Mouse (Mus musculus): ENCODE measurements around the gene Pdzd2. TPM values are rescaled to one million over a fixed set of nuclear protein-coding genes. Genes with fewer than 3 reads are reported as not detected.

Pdzd2 gene
- polyA plus RNA-seq, 1 experiment from 2014 or later = 1.0 TPM

DNA sequence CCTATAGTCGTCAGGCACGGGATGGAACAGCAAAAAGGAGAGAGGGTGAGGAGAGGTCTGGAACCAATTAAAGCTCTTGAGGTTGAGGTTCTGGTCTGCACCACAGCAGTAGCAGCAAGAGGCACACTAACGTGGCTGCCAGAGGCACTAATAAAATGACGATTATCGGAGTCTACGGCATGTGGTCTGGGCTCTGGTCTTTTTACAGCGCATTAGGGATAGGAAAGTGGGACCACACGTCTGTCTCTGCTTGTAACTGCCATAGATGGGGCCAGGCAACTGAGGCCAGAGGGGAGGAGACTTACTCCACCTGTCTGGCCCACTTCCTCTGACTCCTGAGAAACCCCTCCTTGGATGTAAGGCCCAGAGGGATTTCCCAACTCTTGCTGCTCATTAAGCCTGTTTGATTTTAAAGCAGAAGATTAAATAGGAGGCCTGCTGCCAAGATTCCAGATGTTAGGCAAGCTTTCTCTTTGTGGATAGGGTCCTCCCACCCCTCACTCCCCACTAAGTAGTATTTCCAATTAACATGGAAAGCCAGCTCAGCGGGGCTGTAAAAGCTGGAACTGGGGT, 224.4 kb downstream of the Pdzd2 start:
- ATAC-seq (ENCODE audit: low read depth) = no peak
- Histone ChIP-seq H3K9me3 (replicated peaks; ENCODE audit: control insufficient read depth, low read length) (no peaks in the 10 kb centered on the region), H3K4me1 (ENCODE audit: control insufficient read depth, low read depth, low read length) (no peaks in the 10 kb centered on the region), H3K27me3 (ENCODE audit: control insufficient read depth, insufficient read depth, low read depth, low read length) (no peaks in the 10 kb centered on the region), H3K4me3 (ENCODE audit: low read depth, low read length) (no peak overlapping the region), H3K4me2 (ENCODE audit: low read depth, low read length) (no peak overlapping the region), H3K9ac (ENCODE audit: low read depth, low read length) (no peak overlapping the region), H3K36me3 (ENCODE audit: control insufficient read depth, insufficient read depth) (no peaks in the 10 kb centered on the region), H3K27ac (ENCODE audit: low read length) (no peak overlapping the region)
- WGBS (ENCODE audit: insufficient replicate concordance) = 65% methylated on average over 9 of the region's 9 CpGs

DNA sequence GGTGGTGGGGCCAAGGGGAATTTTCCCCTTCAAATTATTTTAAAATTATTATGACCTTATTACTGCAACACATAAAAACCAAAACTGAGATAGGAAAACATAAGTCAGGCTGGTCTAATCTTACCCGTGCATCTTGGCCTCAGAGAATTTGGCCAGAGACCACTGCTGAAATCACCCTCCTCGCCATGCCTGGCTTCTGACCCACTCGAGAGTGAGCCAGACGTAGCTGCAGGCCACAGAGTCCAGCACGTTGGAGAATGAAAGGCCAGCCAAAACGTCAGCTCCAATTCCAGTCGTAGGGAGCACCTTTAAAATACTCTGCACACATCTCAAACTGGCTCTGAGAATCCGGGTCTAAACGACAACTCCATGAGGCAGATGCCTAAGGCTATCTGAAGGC, 226.2 kb downstream of the Pdzd2 start:
- Histone ChIP-seq H3K4me3 (ENCODE audit: low read depth, low read length) (no peak overlapping the region), H3K36me3 (ENCODE audit: control insufficient read depth, insufficient read depth) (no peaks in the 10 kb centered on the region)
- 46% methylated on average over 9 of the region's 9 CpGs for WGBS (ENCODE audit: insufficient replicate concordance)

GRCm38 (mm10) chr15:12508765-12509377, 230.9 kb downstream of the Pdzd2 start:
- H3K9me3 ChIP-seq (replicated peaks; ENCODE audit: control insufficient read depth, low read length) = no peaks in the 10 kb centered on the region
- ATAC-seq (ENCODE audit: low read depth) = no peak
- no peaks in the 10 kb centered on the region for H3K27me3 ChIP-seq (ENCODE audit: control insufficient read depth, insufficient read depth, low read depth, low read length)
- 18% methylated on average over 10 of the region's 10 CpGs for WGBS (ENCODE audit: insufficient replicate concordance)
- H3K36me3 ChIP-seq (ENCODE audit: control insufficient read depth, insufficient read depth) = no peaks in the 10 kb centered on the region
- H3K9ac ChIP-seq (ENCODE audit: low read depth, low read length) = no peak overlapping the region
- no peak overlapping the region for H3K4me2 ChIP-seq (ENCODE audit: low read depth, low read length)
- no peaks in the 10 kb centered on the region for H3K4me1 ChIP-seq (ENCODE audit: control insufficient read depth, low read depth, low read length)
- H3K4me3 ChIP-seq (ENCODE audit: low read depth, low read length) = no peak overlapping the region
- no peak overlapping the region for H3K27ac ChIP-seq (ENCODE audit: low read length)

More for the DNA sequence above, 226.2 kb downstream of the Pdzd2 start:
- H3K4me2 ChIP-seq (ENCODE audit: low read depth, low read length) = no peak overlapping the region
- H3K27ac ChIP-seq (ENCODE audit: low read length) = no peak overlapping the region
- no peaks in the 10 kb centered on the region for H3K27me3 ChIP-seq (ENCODE audit: control insufficient read depth, insufficient read depth, low read depth, low read length)
- H3K9me3 ChIP-seq (replicated peaks; ENCODE audit: control insufficient read depth, low read length) = no peaks in the 10 kb centered on the region
- ATAC-seq (ENCODE audit: low read depth) = no peak
- H3K4me1 ChIP-seq (ENCODE audit: control insufficient read depth, low read depth, low read length) = no peaks in the 10 kb centered on the region
- no peak overlapping the region for H3K9ac ChIP-seq (ENCODE audit: low read depth, low read length)

- H3K4me3 ChIP-seq (ENCODE audit: low read depth, low read length) = no peak overlapping the region
- H3K4me1 ChIP-seq (ENCODE audit: control insufficient read depth, low read depth, low read length) = no peaks in the 10 kb centered on the region
- ATAC-seq (ENCODE audit: low read depth) = no peak
- no peaks in the 10 kb centered on the region for H3K36me3 ChIP-seq (ENCODE audit: control insufficient read depth, insufficient read depth)
- no peak overlapping the region for H3K9ac ChIP-seq (ENCODE audit: low read depth, low read length)
- no peak overlapping the region for H3K4me2 ChIP-seq (ENCODE audit: low read depth, low read length)
- WGBS (ENCODE audit: insufficient replicate concordance) = 54% methylated on average over 4 of the region's 4 CpGs
- no peaks in the 10 kb centered on the region for H3K27me3 ChIP-seq (ENCODE audit: control insufficient read depth, insufficient read depth, low read depth, low read length)
- no peak overlapping the region for H3K27ac ChIP-seq (ENCODE audit: low read length)
- H3K9me3 ChIP-seq (replicated peaks; ENCODE audit: control insufficient read depth, low read length) = no peaks in the 10 kb centered on the region
These were observed 232.2 kb downstream of the Pdzd2 start for GRCm38 (mm10) chr15:12507523-12507922.

DNA sequence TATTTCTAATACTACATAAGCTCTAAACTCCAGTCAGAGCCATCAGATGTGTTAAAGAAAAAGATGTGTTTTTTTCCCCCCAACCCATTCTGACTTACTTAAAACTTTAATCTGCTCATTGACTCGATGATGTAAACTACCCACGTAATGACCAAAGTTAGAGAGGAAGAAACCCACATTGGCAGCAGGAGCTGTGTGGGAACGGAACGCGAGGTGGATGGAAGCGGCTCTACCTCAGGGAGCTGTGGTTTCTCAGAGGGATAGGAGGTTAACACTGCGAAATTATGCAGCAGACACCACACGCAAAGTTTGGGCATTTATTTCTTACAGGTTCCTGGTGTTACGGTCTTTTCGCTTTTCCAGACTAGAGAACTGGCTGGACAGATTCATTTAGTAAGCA, 233.2 kb downstream of the Pdzd2 start:
- 71% methylated on average over 10 of the region's 10 CpGs for WGBS (ENCODE audit: insufficient replicate concordance)

GRCm38 (mm10) chr15:12506085-12506484, 233.6 kb downstream of the Pdzd2 start:
- 62% methylated on average over 4 of the region's 4 CpGs for WGBS (ENCODE audit: insufficient replicate concordance)

More for the DNA sequence above, 233.2 kb downstream of the Pdzd2 start:
- H3K9ac ChIP-seq (ENCODE audit: low read depth, low read length) = no peak overlapping the region
- H3K4me1 ChIP-seq (ENCODE audit: control insufficient read depth, low read depth, low read length) = no peaks in the 10 kb centered on the region
- no peak for ATAC-seq (ENCODE audit: low read depth)
- H3K4me2 ChIP-seq (ENCODE audit: low read depth, low read length) = no peak overlapping the region
- no peak overlapping the region for H3K27ac ChIP-seq (ENCODE audit: low read length)
- no peaks in the 10 kb centered on the region for H3K9me3 ChIP-seq (replicated peaks; ENCODE audit: control insufficient read depth, low read length)
- H3K27me3 ChIP-seq (ENCODE audit: control insufficient read depth, insufficient read depth, low read depth, low read length) = no peaks in the 10 kb centered on the region
- H3K4me3 ChIP-seq (ENCODE audit: low read depth, low read length) = no peak overlapping the region
- no peaks in the 10 kb centered on the region for H3K36me3 ChIP-seq (ENCODE audit: control insufficient read depth, insufficient read depth)

GRCm38 (mm10) chr15:12505556-12505955, 234.2 kb downstream of the Pdzd2 start:
- no peaks in the 10 kb centered on the region for H3K9me3 ChIP-seq (replicated peaks; ENCODE audit: control insufficient read depth, low read length)
- H3K36me3 ChIP-seq (ENCODE audit: control insufficient read depth, insufficient read depth) = no peaks in the 10 kb centered on the region
- ATAC-seq (ENCODE audit: low read depth) = no peak
- no peak overlapping the region for H3K9ac ChIP-seq (ENCODE audit: low read depth, low read length)
- no peak overlapping the region for H3K4me3 ChIP-seq (ENCODE audit: low read depth, low read length)
- WGBS (ENCODE audit: insufficient replicate concordance) = 65% methylated on average over 11 of the region's 11 CpGs
- H3K27ac ChIP-seq (ENCODE audit: low read length) = no peak overlapping the region
- H3K4me1 ChIP-seq (ENCODE audit: control insufficient read depth, low read depth, low read length) = no peaks in the 10 kb centered on the region
- no peak overlapping the region for H3K4me2 ChIP-seq (ENCODE audit: low read depth, low read length)
- H3K27me3 ChIP-seq (ENCODE audit: control insufficient read depth, insufficient read depth, low read depth, low read length) = no peaks in the 10 kb centered on the region

More at GRCm38 (mm10) chr15:12506085-12506484, 233.6 kb downstream of the Pdzd2 start:
- Histone ChIP-seq H3K27ac (ENCODE audit: low read length) (no peak overlapping the region), H3K9me3 (replicated peaks; ENCODE audit: control insufficient read depth, low read length) (no peaks in the 10 kb centered on the region), H3K9ac (ENCODE audit: low read depth, low read length) (no peak overlapping the region), H3K36me3 (ENCODE audit: control insufficient read depth, insufficient read depth) (no peaks in the 10 kb centered on the region), H3K4me2 (ENCODE audit: low read depth, low read length) (no peak overlapping the region), H3K4me1 (ENCODE audit: control insufficient read depth, low read depth, low read length) (no peaks in the 10 kb centered on the region), H3K27me3 (ENCODE audit: control insufficient read depth, insufficient read depth, low read depth, low read length) (no peaks in the 10 kb centered on the region), H3K4me3 (ENCODE audit: low read depth, low read length) (no peak overlapping the region)
- no peak for ATAC-seq (ENCODE audit: low read depth)

GRCm38 (mm10) chr15:12503907-12504306, 235.8 kb downstream of the Pdzd2 start:
- no peak for ATAC-seq (ENCODE audit: low read depth)
- Histone ChIP-seq H3K9me3 (replicated peaks; ENCODE audit: control insufficient read depth, low read length) (no peaks in the 10 kb centered on the region), H3K4me1 (ENCODE audit: control insufficient read depth, low read depth, low read length) (no peaks in the 10 kb centered on the region), H3K4me2 (ENCODE audit: low read depth, low read length) (no peak overlapping the region), H3K27ac (ENCODE audit: low read length) (no peak overlapping the region), H3K36me3 (ENCODE audit: control insufficient read depth, insufficient read depth) (no peaks in the 10 kb centered on the region), H3K27me3 (ENCODE audit: control insufficient read depth, insufficient read depth, low read depth, low read length) (no peaks in the 10 kb centered on the region), H3K9ac (ENCODE audit: low read depth, low read length) (no peak overlapping the region), H3K4me3 (ENCODE audit: low read depth, low read length) (no peak overlapping the region)
- WGBS (ENCODE audit: insufficient replicate concordance) = 43% methylated on average over 9 of the region's 9 CpGs

GRCm38 (mm10) chr15:12501924-12502548, 237.7 kb downstream of the Pdzd2 start:
- ATAC-seq (ENCODE audit: low read depth) = no peak
- H3K9ac ChIP-seq (ENCODE audit: low read depth, low read length) = no peak overlapping the region
- H3K27ac ChIP-seq (ENCODE audit: low read length) = no peak overlapping the region
- H3K36me3 ChIP-seq (ENCODE audit: control insufficient read depth, insufficient read depth) = no peaks in the 10 kb centered on the region
- H3K4me3 ChIP-seq (ENCODE audit: low read depth, low read length) = no peak overlapping the region
- H3K4me2 ChIP-seq (ENCODE audit: low read depth, low read length) = no peak overlapping the region
- no peaks in the 10 kb centered on the region for H3K4me1 ChIP-seq (ENCODE audit: control insufficient read depth, low read depth, low read length)
- no peaks in the 10 kb centered on the region for H3K27me3 ChIP-seq (ENCODE audit: control insufficient read depth, insufficient read depth, low read depth, low read length)
- H3K9me3 ChIP-seq (replicated peaks; ENCODE audit: control insufficient read depth, low read length) = no peaks in the 10 kb centered on the region
- WGBS (ENCODE audit: insufficient replicate concordance) = 58% methylated on average over 13 of the region's 13 CpGs
